Comparison of ENCODE assay signal across 19 mouse cellular contexts in the genomic region with DNA sequence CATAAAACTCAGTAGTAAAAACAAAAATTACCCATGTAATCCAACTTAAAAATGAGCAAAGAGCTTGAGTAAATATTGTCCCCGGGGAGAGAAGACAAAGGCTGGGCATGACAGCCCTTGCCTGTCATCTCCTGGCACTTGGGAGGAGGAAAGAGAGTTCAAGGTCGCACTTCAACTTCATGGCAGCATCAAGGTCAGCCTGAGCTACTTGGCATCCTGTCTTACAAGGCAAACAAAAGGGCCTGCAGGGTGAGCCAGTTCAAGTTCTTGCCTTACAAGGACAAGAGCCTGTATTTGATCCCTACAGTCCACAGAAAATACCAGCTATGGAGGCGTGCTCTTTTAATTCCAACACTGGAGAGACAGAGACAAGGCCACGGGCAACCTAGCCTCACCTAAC.
DNase-seq lines count a peak whose midpoint lies in the region; ATAC-seq and TF ChIP-seq lines count a peak whose summit lies in the region.
"Had no signal": no experiment of that assay in that cellular context is flagged by ENCODE, and none has a peak within 500 bp of the region (broad histone marks: within the 10 kb centered on the region; RNA-seq: fewer than 3 reads in every experiment).

No protein-coding gene starts in this region.

- intact Hi-C loops in gastrocnemius, adult 2 months (cut with DNase I): no loop called here

- H3K36me3 ChIP-seq in liver, adult 2 months (ENCODE audit: control insufficient read depth, insufficient read depth, low read length): no peaks in the 10 kb centered on the region
- H3K36me3 ChIP-seq in liver, embryonic 11.5 days (ENCODE audit: control insufficient read depth, insufficient read depth, low read length): no peaks in the 10 kb centered on the region
- H3K36me3 ChIP-seq: embryonic facial prominence, embryonic 10.5 days; G1E; heart, embryonic 13.5 days; hindbrain, embryonic 15.5 days had no signal

- H3K9ac ChIP-seq in liver, adult 2 months (ENCODE audit: low read depth, low read length): no peak overlapping the region
- H3K9ac ChIP-seq in liver, embryonic 11.5 days (ENCODE audit: low read depth, low read length): no peak overlapping the region
- H3K9ac ChIP-seq: heart, embryonic 13.5 days; hindbrain, embryonic 15.5 days had no signal

- TF ChIP-seq CTCF in liver, adult 2 months (IDR thresholded peaks at IDR 0.05; ENCODE audit: low read depth, low read length): no peak
- TF ChIP-seq CTCF in gastrocnemius, adult 2 months (IDR thresholded peaks at IDR 0.05): no peak

- peak; percentile 23 for DNase-seq in liver, adult 2 months (ENCODE audit: extremely low read depth, low read depth, low spot score)
- no peak for DNase-seq in liver, embryonic 11.5 days (ENCODE audit: low spot score)
- DNase-seq in ES-CJ7 (ENCODE audit: low read depth, low spot score) (peak; percentile 30), R1 (ENCODE audit: low read depth, low spot score) (peak; percentile 33)
- DNase-seq in adrenal gland, postnatal 36 days: peak; percentile 13 to 31
- no peak for DNase-seq in gastrocnemius, adult 2 months
- DNase-seq: cerebellum, adult 18-20 months; cerebellum, adult 9-11 months; cerebellum, postnatal 36 days; gastrocnemius, postnatal 36 days; heart, adult 11 months; heart, postnatal 36 days had no signal

- H3K4me3 ChIP-seq in liver, adult 2 months (ENCODE audit: insufficient read depth, low read depth, low read length): no peak overlapping the region
- no peak overlapping the region for H3K4me3 ChIP-seq in liver, embryonic 11.5 days (ENCODE audit: low read depth, low read length)
- no peak overlapping the region for H3K4me3 ChIP-seq in gastrocnemius, adult 2 months
- H3K4me3 ChIP-seq: embryonic facial prominence, embryonic 10.5 days; heart, embryonic 13.5 days; hindbrain, embryonic 15.5 days had no signal

- no peak for ATAC-seq in liver, embryonic 11.5 days (replicated peaks; ENCODE audit: low FRiP score)
- ATAC-seq: activated CD4-positive, CD25-positive, alpha-beta regulatory T cell, adult 4 months; forebrain, embryonic 14.5 days; intestine, embryonic 16.5 days had no signal

- H3K27ac ChIP-seq in liver, adult 2 months (replicated peaks; ENCODE audit: insufficient read depth, low read depth, low read length): no peak overlapping the region
- no peak overlapping the region for H3K27ac ChIP-seq in liver, embryonic 11.5 days (ENCODE audit: low read depth, low read length)
- H3K27ac ChIP-seq in gastrocnemius, adult 2 months: no peak overlapping the region
- H3K27ac ChIP-seq: embryonic facial prominence, embryonic 10.5 days; heart, embryonic 13.5 days; hindbrain, embryonic 15.5 days had no signal

- no peaks in the 10 kb centered on the region for H3K79me2 ChIP-seq in liver, adult 2 months (ENCODE audit: control insufficient read depth, insufficient read depth, low read length)

- H3K9me3 ChIP-seq in liver, embryonic 11.5 days (ENCODE audit: control insufficient read depth, low read length): no peaks in the 10 kb centered on the region
- H3K9me3 ChIP-seq: embryonic facial prominence, embryonic 10.5 days; heart, embryonic 13.5 days; hindbrain, embryonic 15.5 days had no signal

- no peaks in the 10 kb centered on the region for H3K27me3 ChIP-seq in liver, adult 2 months (ENCODE audit: control insufficient read depth, insufficient read depth, low read length)
- no peaks in the 10 kb centered on the region for H3K27me3 ChIP-seq in liver, embryonic 11.5 days (replicated peaks; ENCODE audit: control insufficient read depth, insufficient read depth, low read length)
- H3K27me3 ChIP-seq: heart, embryonic 13.5 days; hindbrain, embryonic 15.5 days had no signal

- no peak for TF ChIP-seq POLR2A in liver, adult 2 months (IDR thresholded peaks at IDR 0.05; ENCODE audit: extremely low read depth, insufficient read depth, low read length)

- H3K4me1 ChIP-seq in liver, adult 2 months (ENCODE audit: control insufficient read depth, insufficient read depth, low read length): no peaks in the 10 kb centered on the region
- no peaks in the 10 kb centered on the region for H3K4me1 ChIP-seq in liver, embryonic 11.5 days (replicated peaks; ENCODE audit: control insufficient read depth, insufficient read depth, low read length)
- H3K4me1 ChIP-seq: hindbrain, embryonic 15.5 days had no signal

- 55% methylated on average over 4 of the region's 4 CpGs for whole genome bisulfite sequencing in liver, adult 2 months
- 76% methylated on average over 4 of the region's 4 CpGs for WGBS in liver, embryonic 11.5 days

- no peak overlapping the region for H3K4me2 ChIP-seq in liver, embryonic 11.5 days
- H3K4me2 ChIP-seq: heart, embryonic 13.5 days; hindbrain, embryonic 15.5 days had no signal

Comparison
In these comparisons a context has a peak if more than half of its experiments do, and no peak if none do; other contexts are left out.
1. DNase-seq: peak in liver, adult 2 months (single experiment), ES-CJ7 (single experiment), R1 (single experiment) and adrenal gland, postnatal 36 days (2 of 2); none in liver, embryonic 11.5 days (single experiment) and gastrocnemius, adult 2 months (single experiment).